Mouse (Mus musculus) kidney, adult 2 months (tissue): ENCODE measurements around the gene Ankrd34b.

Experiments
- CTCF ChIP-seq: fragments of 200-500 bp; conservative IDR thresholded peaks from 2 replicates; pipeline ENCODE4 v1.5.1; 2011; ENCODE audit warnings: low read depth, mild to moderate bottlenecking, control low read depth, low read length, moderate library complexity, mixed read lengths; ENCODE audit not compliant: insufficient read depth, insufficient read length
- POLR2A ChIP-seq: fragments of 200-500 bp; IDR thresholded peaks from one replicate; pipeline ENCODE4 v1.6.1; 2011; ENCODE audit warnings: low read depth, low read length, control low read depth

DNA sequence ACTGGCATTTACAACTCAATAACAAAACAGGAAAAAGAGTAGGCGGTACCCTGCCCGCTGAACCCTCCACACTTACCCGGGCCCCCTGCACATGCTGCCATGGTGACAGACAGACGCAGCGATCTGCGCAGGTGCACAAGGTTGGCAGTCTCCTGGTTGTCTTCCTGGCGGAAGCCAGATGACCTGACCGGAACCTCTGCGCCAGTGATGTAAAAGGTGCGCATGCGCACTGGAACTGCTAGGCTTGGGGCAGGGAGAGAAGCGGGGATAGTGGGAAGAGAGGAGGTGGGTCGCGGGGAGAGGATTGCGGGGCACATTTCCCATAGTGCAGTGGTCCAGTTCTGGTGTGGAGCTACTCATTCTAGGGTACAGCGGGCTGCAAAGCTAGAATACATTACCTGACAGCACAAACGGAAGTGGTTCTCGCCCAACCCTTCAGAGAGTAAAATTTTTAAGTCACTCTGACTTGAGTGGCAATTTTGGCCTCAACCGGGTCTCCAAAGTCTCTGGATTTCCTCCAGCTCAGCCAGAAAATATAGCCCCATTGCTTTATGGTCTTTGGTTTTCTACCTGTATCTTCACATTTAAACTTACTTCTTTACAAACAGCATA, 58.3 kb downstream of the Ankrd34b start, which contains the start of gene Fam151b:
- TF ChIP-seq POLR2A, result peak; percentile 66
- no peak for TF ChIP-seq CTCF
